Mouse (Mus musculus): ENCODE results near the gene Padi2.

DNA sequence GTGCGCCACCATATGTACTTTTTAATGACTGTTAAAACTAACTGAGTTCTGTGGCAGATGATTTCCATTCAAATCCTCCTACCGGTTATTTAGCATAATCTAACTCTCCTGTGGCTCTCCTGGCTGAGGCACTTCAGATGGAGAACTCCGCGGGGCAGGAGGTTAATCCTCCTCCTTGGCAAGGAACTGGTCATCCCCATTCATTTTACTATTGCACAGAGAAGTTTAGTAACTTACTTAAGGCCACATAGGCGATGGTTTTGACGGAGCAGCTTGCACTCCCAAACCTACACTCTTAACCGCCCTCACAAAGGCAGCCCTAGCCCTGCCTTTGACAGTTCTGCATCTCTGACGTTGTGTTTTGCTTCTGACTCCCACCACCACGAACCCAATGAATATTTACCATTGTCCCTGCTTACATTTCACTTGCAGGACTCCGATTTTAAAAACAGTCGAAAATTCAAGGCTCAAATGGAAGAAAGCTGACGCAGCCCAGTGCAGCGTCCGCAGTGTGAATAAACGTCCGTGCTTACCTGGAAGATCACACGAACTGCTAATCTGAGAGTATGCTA, 51.1 kb downstream of the Padi2 start:
- TF ChIP-seq CTCF (IDR thresholded peaks at IDR 0.05; ENCODE audit: low read depth, low read length) (no peak), EP300 (IDR thresholded peaks at IDR 0.05; ENCODE audit: insufficient read depth, low read depth, low read length) (no peak)

Measured in ES-Bruce4 (cell line).